Mouse (Mus musculus): Measurements from ENCODE around the gene Gxylt2. TPM values are rescaled to one million over a fixed set of nuclear protein-coding genes. Genes with fewer than 3 reads are reported as not detected.

Gene Gxylt2
- polyA plus RNA-seq, 1 experiment from 2014 or later = 9.9 TPM

DNA sequence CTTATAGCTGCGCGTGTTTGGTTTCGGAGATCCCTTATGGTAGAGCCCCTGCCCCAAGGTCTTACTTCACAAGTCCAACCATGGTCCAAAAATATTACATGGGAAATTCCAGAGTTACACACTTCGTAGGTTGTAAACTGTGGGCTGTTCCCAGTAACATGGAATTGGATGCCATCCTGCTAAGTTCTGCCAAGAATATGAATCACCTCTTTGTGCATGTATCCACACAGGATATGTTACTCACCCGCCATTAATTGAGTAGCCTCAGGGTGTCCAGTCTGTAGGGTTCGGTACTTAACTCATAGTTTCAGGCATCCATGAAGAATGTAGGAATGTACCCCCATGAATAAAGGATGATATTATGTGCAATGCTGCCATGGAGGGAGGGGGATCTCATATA, 94.8 kb downstream of the Gxylt2 start:
- no peak overlapping the region for H3K9ac ChIP-seq (ENCODE audit: low read depth, low read length)
- H3K4me3 ChIP-seq (replicated peaks; ENCODE audit: low read depth, low read length) = no peak overlapping the region
- H3K36me3 ChIP-seq (ENCODE audit: insufficient read depth, low read length) = no peaks in the 10 kb centered on the region
- DNase-seq (ENCODE audit: low spot score) (no peak), ATAC-seq (replicated peaks; ENCODE audit: low FRiP score, low read depth) (no peak)
- H3K9me3 ChIP-seq (replicated peaks; ENCODE audit: low read length) = no peaks in the 10 kb centered on the region
- no peak overlapping the region for H3K27ac ChIP-seq
- no peak overlapping the region for H3K4me2 ChIP-seq (ENCODE audit: low read length)
- H3K27me3 ChIP-seq (ENCODE audit: insufficient read depth, low read length) = no peaks in the 10 kb centered on the region
- no peak for TF ChIP-seq CTCF (IDR thresholded peaks at IDR 0.05; ENCODE audit: low read depth)
- no peaks in the 10 kb centered on the region; the same call in 1 of the 2 replicates for H3K4me1 ChIP-seq (replicated peaks; ENCODE audit: insufficient read depth, low read length)
- 85% methylated on average over 6 of the region's 6 CpGs for WGBS

DNA sequence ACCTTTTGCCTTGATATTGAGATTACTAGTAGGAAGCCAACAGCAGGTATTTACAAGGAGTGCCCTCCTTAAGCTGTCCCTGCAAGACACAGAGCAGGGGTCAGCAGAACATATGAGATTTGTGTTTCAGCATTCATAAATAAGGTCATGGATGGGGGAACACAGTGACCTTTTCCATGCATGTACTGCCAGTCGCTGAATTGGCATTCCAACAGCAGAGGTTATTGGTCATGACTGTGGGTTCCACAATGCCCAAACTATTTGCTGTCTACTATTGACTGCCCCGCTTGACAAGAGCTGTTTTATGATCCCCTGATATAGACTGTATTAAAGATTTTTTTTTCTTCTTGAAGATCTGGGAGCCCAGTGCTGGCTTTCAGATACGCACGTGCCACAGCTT, 95.2 kb downstream of the Gxylt2 start:
- no peaks in the 10 kb centered on the region; the same call in 1 of the 2 replicates for H3K4me1 ChIP-seq (replicated peaks; ENCODE audit: insufficient read depth, low read length)
- 85% methylated on average over 4 of the region's 4 CpGs for WGBS

DNA sequence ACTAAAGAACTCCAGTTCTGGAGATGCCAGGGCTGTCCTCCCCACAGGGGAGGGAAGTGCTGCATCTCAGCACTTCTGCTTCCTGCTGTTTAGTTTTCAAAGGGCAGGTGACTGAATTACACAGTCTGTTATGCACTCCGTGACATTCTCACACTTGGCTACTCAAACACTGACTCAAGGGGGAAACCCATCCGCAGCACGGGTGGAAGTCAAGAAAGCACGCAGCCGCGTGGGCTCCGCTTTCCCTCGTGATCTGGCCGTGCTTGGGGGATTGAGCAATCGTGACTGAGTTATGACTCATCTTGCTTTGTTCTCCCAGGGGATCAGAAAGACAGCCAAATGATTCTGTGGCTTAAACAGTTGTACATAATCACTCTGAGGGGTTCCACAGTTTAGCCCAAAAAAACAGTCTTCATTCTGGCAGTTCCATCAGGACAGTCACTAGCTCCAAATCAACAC, 96.0 kb downstream of the Gxylt2 start:
- ATAC-seq (replicated peaks; ENCODE audit: low FRiP score, low read depth) (no peak), DNase-seq (ENCODE audit: low spot score) (peak; percentile 41)
- H3K9me3 ChIP-seq (replicated peaks; ENCODE audit: low read length) = no peaks in the 10 kb centered on the region
- H3K27me3 ChIP-seq (ENCODE audit: insufficient read depth, low read length) = no peaks in the 10 kb centered on the region
- WGBS = 21% methylated on average over 10 of the region's 10 CpGs
- H3K4me1 ChIP-seq (replicated peaks; ENCODE audit: insufficient read depth, low read length) = no peaks in the 10 kb centered on the region; the same call in 1 of the 2 replicates
- 0 out of 2 replicates have a peak overlapping the region, but pooled peaks have one; percentile 21 for H3K4me2 ChIP-seq (ENCODE audit: low read length)
- no peaks in the 10 kb centered on the region for H3K36me3 ChIP-seq (ENCODE audit: insufficient read depth, low read length)
- TF ChIP-seq CTCF (IDR thresholded peaks at IDR 0.05; ENCODE audit: low read depth) = no peak
- H3K9ac ChIP-seq (ENCODE audit: low read depth, low read length) = no peak overlapping the region
- H3K4me3 ChIP-seq (replicated peaks; ENCODE audit: low read depth, low read length) = no peak overlapping the region
- H3K27ac ChIP-seq = no peak overlapping the region

More for the DNA sequence above, 95.2 kb downstream of the Gxylt2 start:
- Histone ChIP-seq H3K27ac (no peak overlapping the region), H3K36me3 (ENCODE audit: insufficient read depth, low read length) (no peaks in the 10 kb centered on the region), H3K9ac (ENCODE audit: low read depth, low read length) (no peak overlapping the region), H3K4me2 (ENCODE audit: low read length) (no peak overlapping the region), H3K27me3 (ENCODE audit: insufficient read depth, low read length) (no peaks in the 10 kb centered on the region), H3K4me3 (replicated peaks; ENCODE audit: low read depth, low read length) (no peak overlapping the region), H3K9me3 (replicated peaks; ENCODE audit: low read length) (no peaks in the 10 kb centered on the region)
- DNase-seq (ENCODE audit: low spot score) (no peak), ATAC-seq (replicated peaks; ENCODE audit: low FRiP score, low read depth) (no peak)
- no peak for TF ChIP-seq CTCF (IDR thresholded peaks at IDR 0.05; ENCODE audit: low read depth)

DNA sequence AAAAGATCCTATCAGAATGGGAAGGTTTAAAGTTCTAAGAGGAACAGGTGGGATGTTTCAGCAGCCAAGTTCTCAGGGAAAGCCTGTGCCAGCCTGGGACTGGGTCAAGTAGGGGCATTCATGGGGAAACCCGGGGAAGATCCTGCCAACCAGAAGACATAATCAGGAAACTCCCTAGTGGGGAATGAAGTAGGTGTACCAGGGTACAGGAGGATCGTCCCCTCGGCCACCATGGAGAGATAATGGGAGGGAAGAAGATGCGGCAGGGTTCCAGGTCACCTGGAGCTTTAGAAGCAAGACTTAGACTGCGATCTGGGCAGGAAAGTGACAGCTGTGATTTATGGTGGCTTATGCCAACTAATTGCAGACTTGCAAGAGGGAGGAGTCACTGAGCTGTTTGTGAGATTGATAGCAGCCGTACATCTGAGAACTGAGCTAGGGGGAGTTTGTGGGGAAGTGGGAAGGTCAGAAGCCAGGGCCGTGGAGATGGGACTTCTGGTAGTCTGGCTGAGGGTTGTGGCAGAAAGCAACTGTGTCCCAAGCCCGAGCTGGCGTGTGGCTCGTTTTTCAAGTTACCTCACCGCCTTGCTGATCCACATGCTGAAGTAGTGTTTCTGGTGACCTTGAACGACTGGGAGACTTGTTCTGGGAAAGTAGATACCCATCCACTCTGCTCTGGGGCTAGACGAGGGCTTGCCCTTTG, 98.0 kb downstream of the Gxylt2 start:
- no peak for TF ChIP-seq CTCF (IDR thresholded peaks at IDR 0.05; ENCODE audit: low read depth)
- WGBS = 35% methylated on average over 13 of the region's 13 CpGs
- H3K36me3 ChIP-seq (ENCODE audit: insufficient read depth, low read length) = no peaks in the 10 kb centered on the region
- H3K9me3 ChIP-seq (replicated peaks; ENCODE audit: low read length) = no peaks in the 10 kb centered on the region
- no peak overlapping the region for H3K9ac ChIP-seq (ENCODE audit: low read depth, low read length)
- H3K4me2 ChIP-seq (ENCODE audit: low read length) = no peak overlapping the region
- H3K4me1 ChIP-seq (replicated peaks; ENCODE audit: insufficient read depth, low read length) = no peaks in the 10 kb centered on the region; the same call in 1 of the 2 replicates
- no peak overlapping the region for H3K27ac ChIP-seq
- ATAC-seq (replicated peaks; ENCODE audit: low FRiP score, low read depth) (peak; percentile 60), DNase-seq (ENCODE audit: low spot score) (peak; percentile 56)
- H3K4me3 ChIP-seq (replicated peaks; ENCODE audit: low read depth, low read length) = no peak overlapping the region
- no peaks in the 10 kb centered on the region for H3K27me3 ChIP-seq (ENCODE audit: insufficient read depth, low read length)

DNA sequence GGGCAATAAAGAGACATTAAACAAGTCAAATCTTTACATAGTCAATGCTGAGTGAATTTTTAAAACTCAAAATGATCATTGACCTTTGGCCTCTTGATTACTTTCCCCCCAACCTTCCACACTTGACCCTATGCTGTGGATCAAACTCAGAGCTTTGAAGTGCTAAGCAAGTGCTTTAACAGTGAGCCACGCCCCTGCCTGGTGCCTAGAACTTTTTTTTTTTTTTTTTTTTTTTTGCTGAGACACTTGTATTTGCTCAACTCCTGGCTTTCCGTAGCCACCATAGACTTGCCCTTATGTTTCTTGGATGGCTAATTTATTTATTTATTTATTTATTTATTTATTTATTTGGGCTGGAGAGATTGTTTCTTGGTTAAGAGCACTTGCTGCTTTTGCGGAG, 98.7 kb downstream of the Gxylt2 start:
- Histone ChIP-seq H3K9ac (ENCODE audit: low read depth, low read length) (no peak overlapping the region), H3K27me3 (ENCODE audit: insufficient read depth, low read length) (no peaks in the 10 kb centered on the region), H3K4me1 (replicated peaks; ENCODE audit: insufficient read depth, low read length) (no peaks in the 10 kb centered on the region; the same call in 1 of the 2 replicates), H3K4me2 (ENCODE audit: low read length) (no peak overlapping the region), H3K27ac (no peak overlapping the region), H3K4me3 (replicated peaks; ENCODE audit: low read depth, low read length) (no peak overlapping the region), H3K9me3 (replicated peaks; ENCODE audit: low read length) (no peaks in the 10 kb centered on the region), H3K36me3 (ENCODE audit: insufficient read depth, low read length) (no peaks in the 10 kb centered on the region)
- no peak for DNase-seq (ENCODE audit: low spot score)
- 59% methylated on average over 3 of the region's 3 CpGs for WGBS
- no peak for TF ChIP-seq CTCF (IDR thresholded peaks at IDR 0.05; ENCODE audit: low read depth)
- no peak for ATAC-seq (replicated peaks; ENCODE audit: low FRiP score, low read depth)

DNA sequence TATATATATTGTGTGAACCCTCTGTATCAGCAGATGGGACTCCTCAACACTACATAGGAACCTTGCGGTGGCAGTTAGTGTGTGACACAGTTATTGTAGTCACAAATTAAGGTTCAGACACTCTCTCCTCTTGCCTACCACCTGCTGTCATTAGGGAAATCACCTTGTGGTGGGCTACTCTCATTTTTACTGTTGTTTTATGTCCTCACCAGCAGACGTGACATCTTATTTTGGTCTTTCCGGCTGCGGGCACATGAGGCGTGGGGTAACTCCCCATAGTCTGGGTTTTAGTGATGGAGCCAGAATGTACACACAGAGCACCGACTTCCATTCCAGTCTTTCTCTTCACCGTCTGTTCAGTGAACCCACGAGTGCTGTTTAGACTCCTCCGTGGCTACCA, 102.7 kb downstream of the Gxylt2 start:
- no peak overlapping the region for H3K4me2 ChIP-seq (ENCODE audit: low read length)
- H3K4me1 ChIP-seq (replicated peaks; ENCODE audit: insufficient read depth, low read length) = no peaks in the 10 kb centered on the region; the same call in 1 of the 2 replicates
- H3K9me3 ChIP-seq (replicated peaks; ENCODE audit: low read length) = no peaks in the 10 kb centered on the region
- 87% methylated on average over 9 of the region's 9 CpGs for WGBS
- H3K4me3 ChIP-seq (replicated peaks; ENCODE audit: low read depth, low read length) = no peak overlapping the region
- H3K27me3 ChIP-seq (ENCODE audit: insufficient read depth, low read length) = no peaks in the 10 kb centered on the region
- H3K9ac ChIP-seq (ENCODE audit: low read depth, low read length) = no peak overlapping the region
- no peaks in the 10 kb centered on the region for H3K36me3 ChIP-seq (ENCODE audit: insufficient read depth, low read length)
- no peak for TF ChIP-seq CTCF (IDR thresholded peaks at IDR 0.05; ENCODE audit: low read depth)
- H3K27ac ChIP-seq = no peak overlapping the region
- no peak for ATAC-seq (replicated peaks; ENCODE audit: low FRiP score, low read depth)
- no peak for DNase-seq (ENCODE audit: low spot score)
